Mouse (Mus musculus) thymus, postnatal 25 days (tissue): ENCODE results near the gene Card10.
A peak's percentile ranks its signal among the peaks of the same experiment; 100 is the strongest.

Source experiments
- DNase-seq: peaks from one replicate; pipeline ENCODE4 v3.0.0; 2022

Gene Card10

DNA sequence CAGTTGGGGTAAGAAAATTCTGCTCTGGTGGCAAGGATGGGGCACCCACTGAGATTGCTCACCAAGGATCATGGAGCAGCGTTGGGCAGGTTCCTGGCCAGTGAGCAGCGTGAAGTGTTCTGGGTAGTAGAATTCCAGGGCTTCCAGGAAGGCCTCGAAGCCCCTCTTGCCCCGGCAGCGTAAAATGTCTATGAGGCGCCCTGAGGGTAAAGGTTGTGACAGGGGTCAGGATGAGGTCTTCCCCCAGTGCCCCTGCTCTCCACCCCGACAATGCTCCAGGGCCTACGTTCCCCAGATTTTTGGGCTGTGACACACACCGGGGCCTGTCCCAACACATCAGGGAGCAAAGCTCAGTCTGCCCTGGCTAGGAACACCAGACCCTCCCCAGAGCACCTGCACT is 1.3 kb downstream of the Card10 start:
- DNase-seq, result no peak

DNA sequence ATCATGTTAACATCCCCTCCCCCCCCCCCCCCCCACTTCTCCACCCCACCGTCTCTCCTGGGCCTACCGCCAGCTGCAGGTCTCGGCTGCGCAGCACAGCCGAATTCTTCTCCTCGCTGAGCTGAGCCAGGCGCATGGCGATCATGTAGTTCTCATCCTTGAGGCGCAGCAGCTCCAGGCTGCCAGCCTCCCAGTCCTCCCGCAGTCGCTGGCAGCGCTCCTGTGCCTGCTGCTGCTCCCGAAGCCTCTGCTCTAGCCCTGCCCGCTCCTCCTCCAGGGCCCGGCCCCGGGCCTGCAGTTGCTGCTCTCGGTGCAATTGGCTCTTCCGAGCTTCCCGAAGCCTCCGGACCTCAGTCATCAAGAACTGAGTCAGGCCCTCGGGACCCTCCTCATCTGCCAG is 3.8 kb downstream of the Card10 start:
- no peak for DNase-seq

DNA sequence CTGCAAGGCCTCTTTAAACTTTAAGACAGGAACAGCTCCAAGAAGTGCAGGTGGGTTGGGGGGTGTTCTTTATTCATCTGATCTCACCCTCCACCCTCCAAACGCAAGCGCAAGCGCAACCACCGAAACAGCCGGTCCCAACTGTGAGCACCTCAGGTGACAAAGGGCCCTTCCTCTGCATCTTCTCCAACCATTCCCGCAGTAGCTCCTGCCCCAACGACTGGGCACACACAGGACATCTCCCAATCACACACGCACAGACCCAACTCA is 5.8 kb downstream of the Card10 start:
- DNase-seq, result peak; percentile 44

DNA sequence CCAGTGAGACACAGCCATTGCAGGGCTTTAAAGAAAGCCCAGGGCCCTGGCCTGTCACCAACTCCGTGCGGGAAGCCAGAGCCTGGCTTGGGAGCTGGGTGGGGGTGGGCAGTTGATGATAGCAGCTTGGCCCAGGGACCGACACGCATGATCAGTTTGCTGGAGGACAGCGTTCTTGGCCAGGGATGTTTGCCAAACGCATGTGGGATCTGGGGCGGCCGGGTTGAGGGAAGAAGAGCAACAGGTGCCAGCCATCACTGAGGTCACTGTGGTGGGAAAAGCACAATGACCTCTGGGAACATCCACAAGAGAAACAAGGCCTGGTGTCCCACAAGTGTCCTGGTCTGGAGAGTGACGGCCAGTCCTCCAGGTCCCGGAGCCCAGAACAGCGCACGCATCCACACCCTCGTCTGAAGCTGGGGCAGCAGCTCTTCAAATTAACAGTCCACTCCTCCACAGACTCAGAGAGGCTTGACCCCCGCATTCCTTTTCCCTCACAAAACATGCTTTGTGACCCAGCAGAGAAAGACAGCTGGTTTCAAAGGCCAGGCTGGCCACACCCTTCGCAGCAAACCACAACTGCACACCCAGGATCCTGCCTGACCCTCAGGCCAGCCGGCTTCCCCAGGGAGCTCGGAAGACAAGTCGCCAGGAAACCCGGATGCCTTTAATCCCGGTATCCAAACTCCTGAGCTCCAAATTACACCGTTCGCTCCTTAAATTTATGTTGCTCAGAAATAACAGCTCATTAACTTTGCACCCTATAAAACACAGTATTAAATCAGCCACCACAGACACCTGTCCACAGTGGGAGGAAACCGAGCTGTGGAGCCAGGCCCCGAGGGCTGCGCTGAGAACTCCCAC is 6.4 kb downstream of the Card10 start:
- no peak for DNase-seq

DNA sequence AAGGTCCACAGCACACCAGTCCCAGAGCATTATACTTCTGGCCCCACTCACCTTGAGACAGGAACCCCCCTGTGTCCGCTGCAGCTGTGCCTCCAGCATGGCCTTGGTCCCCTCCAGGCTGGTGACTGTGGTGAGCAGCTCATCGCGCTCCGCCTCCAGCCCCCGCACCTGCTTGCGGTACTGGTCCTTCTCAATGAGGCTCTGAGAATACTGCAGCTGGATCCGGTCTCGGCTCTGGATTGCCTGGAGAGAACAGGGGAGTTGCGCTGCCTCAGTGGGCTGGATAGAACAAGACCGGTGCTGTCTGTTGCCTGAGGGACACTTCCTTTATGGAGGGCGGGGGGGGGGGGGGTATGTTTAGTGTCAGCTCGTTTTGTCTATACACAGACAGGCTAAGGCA is 11.9 kb downstream of the Card10 start:
- no peak for DNase-seq

DNA sequence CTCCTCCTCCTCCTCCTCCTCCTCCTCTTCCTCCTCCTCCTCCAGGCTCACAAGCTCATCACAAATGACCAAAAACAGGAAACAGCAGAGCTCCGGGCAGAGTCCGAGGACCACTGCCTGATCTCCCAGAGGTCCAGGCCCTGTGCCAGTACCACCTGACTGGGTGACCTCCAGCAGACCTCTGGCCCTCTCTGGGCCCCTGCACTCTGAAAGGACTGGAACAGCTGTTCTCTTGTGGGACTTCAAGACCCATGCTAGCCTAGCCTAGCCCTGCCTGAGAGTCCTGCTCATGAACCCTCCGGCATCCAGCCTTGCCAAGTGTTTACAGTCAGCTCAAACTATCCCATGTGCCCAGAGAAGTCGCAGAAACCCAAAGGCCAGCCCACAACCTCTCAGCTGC is 12.4 kb downstream of the Card10 start:
- no peak for DNase-seq

DNA sequence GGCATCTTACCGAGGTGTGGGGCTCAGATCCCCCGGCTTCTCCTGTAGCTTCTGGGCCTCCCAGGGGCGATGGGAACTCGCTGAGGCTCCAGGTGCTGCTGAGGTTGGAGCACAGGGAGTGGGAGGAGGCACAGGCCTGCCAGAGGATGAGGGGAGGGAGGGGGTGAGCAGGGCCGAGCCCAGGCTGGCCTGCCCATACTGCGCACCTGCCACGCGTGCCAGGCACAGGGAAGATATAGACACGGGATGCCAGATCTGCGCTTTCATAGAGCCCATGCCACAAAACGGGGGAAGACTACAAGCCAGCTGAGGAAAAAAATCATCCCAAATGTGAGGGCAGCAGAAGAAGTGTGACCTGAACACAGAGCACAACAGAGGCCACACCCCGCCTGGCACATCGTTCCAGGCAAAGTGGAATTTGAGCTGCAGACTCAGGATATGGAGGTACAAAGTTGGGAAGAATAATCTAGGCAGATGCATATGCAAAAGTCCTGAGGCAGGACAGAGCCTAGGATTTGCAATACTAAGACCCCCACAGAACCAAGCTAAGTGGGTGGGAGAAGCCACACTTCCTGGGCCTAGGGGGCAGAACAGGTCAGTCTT is 13.0 kb downstream of the Card10 start:
- DNase-seq, result no peak

DNA sequence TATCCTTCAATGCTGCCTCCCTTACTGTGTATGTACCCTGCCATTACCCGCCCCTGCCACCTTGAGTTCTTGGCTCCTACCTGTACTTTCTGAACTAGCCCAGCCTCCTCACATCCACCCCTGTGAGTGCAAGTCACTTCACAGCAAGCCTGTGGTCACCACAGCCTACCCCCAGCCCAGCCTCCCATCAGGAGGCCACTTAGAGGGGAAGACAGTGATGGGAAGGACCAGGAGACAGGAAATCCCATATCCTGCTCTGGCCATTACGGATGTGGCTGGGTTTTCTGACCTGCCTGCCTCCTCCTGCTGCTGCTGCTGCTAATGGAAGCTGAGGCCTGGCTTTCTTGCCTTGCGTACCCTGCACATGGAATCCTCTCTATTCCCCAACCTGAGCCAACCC is 14.8 kb downstream of the Card10 start:
- DNase-seq, result no peak

DNA sequence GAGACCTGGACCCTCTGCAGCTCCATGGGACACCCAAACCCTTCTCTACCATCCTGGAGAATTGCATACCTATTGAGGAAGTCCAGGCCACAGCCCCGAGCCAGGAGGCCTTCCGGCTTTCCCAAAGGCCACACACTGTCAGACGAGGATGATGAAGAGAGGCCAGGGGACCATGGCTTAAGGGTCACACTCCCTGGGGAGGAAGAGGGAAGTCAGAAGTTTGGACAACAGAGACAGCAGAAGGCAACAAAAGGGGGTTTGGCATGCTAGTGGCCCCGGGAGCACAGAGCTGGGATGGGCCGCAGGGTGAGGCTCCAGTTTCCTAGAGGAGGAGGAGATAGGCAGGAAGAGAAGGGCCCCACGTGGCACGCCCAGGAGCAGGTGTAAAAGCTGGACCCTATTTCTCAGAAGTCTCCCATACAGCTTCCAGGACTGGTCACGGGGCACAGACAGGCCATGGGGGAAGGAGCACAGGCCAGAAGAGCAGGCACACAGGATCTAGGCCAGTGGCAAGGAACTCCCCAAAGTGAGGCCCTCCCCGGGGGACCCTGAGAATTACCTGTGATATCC is 15.5 kb downstream of the Card10 start:
- DNase-seq, result no peak

DNA sequence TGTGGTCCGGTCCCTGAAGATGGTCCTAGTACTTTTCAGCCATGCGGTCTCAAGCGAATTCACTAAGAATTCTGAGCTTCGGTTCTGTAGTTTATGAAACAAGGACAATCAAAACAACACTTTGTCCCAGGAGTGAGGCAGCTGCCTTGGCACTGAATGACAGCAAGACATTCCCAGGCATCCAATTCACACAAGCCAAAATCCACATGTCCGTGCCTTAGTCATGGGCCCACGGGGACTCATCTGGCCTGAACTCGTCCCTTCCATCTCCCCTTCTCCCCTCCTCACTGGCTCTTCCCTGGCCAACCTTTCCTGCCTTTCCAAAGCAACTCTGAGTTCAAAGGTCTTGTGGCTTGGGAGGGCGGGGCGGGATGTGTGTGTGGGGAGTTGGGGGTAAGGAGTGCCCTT is 16.4 kb downstream of the Card10 start:
- DNase-seq, result no peak

DNA sequence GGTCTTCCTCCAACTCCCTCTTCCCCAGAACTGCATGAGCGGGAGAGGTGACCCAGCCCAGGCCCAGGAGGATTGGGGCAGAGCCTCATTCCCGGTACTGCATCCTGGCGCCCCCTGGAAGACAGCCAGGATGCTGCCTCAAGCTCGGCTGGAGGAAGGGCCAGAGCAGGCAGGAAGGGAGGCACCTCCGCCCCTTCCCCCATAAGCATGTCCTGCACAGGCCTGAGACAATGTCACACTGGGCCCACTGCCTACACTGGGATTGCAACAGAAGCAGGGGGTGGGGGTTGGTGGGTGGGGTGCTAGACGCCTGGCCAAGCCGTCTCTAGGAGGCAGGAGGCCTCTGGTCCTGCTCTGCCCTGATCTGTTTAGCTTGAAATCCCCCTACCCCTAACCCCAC is 16.9 kb downstream of the Card10 start:
- DNase-seq, result no peak

DNA sequence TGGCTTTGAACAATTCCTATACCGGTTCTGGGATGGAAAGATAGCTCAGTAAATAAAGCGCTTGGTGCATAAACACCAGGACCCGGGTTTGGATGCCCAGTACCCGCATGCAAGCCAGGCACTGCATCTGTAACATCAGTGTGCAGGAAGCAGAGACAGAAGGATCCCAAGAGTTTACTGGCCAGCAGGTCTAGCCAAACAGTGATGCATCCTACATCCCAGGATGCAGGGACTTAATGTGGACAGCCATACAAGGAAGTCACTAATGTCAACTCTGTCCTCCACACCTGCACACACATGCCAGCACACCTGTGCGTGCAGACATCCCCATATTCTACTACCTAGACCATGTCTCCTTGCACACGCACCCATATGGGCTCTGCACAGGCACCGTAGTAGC is 17.6 kb downstream of the Card10 start:
- DNase-seq, result no peak

DNA sequence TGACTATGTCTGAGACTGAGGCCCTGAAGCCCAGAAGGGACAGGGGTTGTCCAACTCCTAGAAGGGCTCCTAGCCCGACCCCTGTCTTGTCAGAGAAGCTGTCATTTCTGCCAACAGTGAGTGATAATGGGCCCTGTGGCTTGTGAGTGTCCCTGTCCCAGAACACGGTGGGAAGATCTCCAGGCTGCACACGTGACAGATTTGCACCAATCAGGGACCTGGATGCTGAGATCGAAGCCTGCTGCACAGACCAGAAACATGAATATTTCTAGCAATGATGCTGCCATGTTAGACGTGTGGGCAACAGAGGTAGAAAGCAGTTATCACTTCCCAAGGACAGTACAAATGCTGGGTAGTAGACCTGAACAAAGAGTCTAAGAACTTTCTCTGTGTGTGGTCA is 18.3 kb downstream of the Card10 start:
- DNase-seq, result no peak

DNA sequence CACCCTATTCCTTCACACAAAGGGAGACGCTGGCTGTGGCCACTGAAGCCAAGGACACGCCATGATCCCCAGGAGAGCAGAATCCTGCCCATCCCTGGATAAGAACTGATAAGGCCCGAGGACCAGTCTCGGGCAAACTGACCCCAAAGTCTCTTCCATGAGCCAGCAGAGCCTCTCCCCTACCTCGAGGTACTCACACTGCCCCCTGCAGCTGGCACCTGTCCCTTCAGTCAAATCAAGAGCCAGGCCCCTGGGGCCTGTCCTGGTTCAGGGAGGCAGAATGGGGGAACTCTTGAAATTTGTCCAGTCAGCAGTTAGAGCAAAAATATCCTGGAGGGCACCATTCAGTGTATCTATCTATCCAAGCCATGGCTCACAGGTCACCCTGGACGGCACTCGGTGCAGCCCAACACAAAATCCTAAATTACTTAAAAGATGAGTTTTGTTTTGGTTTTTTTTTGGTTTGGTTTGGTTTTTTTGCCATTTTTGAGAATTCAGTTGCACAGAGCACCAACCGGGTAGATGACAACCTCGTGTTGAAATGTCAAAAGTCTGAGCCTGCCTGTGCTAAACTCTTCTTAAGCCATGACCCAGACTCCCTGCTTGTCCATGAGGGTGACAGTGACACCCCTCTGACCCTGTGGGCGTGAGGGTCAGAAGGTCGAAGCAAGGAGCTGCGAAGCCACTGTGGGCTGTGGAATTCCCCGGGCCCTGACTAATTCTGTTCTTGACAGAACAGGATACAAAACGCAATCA is 20.3 kb downstream of the Card10 start:
- no peak for DNase-seq

DNA sequence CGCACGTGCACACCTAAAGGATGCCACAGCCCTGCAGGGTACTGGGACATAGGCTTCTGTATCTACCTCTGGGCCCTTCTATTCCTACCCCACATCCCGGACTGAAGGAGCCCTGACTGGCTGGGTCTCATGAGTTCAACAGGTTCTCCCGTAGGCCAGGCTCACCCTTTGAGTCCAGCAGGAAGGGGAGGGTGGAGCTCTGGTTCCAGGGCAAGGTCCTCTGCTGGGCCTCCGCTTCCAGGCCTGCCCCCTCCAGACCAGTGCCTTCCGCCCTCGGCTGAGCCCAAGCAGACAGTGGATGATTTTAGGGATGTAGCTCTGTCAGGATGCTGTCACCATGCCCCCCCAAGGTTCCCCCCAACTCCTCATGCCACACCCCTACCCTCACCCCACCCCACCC is 21.9 kb downstream of the Card10 start:
- DNase-seq, result no peak

DNA sequence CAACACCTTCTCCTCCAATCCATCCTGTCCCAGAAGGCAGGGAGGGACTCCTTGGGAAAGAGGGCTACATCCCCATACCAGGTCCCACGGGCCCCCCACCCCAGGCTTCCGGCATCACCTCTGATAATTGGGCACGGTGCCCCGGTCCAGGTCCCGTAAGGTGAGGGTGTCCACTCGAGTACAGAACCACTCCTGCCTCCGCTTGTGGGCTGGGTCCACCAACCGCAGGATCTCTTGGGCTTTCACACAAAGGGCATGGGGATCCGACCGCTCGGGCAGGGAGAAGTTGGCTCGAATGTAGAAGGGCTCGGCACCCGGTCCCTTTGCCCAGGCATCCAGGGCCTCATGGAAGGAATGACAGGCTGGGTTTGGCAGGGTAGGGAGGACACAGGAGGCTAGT is 22.5 kb downstream of the Card10 start:
- DNase-seq, result no peak

DNA sequence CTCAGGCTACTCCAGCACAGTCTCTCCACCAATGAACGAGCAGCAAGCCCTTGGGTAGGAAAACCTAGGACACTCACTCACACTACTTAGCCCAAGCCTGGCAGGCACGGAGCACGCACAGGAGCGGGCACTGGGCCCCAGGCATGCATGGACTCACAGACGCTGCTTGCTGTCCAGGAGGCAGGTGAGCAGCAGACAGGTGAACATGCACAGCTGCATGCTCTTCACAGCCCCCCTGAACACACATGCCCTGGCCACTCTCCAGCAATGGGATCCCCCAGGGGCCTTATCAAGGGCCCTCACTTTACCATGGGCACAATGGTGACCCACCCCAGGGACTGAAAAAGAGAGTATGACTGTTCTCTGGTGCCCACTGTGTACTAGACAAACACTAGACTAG is 23.2 kb downstream of the Card10 start:
- no peak for DNase-seq

DNA sequence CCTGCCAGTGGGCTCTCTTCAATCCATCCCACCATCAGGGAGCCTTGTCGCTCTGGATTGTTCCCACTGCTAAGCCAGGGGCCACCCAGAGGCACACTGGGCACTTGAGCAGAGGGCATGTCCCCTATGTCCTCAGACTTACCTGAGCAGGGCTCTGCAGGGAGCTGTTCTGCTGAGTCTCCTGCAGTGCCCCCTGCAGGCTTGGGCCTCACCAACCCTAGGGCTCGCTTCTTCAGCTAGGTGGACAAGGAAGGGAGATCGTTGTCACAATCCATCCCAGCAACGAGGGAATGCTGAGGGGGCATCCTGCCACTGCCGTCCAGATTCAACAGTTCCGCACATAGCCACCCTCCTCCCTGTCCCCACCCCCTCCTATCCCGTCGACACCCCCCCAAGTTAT is 23.6 kb downstream of the Card10 start:
- peak; percentile 32 for DNase-seq

DNA sequence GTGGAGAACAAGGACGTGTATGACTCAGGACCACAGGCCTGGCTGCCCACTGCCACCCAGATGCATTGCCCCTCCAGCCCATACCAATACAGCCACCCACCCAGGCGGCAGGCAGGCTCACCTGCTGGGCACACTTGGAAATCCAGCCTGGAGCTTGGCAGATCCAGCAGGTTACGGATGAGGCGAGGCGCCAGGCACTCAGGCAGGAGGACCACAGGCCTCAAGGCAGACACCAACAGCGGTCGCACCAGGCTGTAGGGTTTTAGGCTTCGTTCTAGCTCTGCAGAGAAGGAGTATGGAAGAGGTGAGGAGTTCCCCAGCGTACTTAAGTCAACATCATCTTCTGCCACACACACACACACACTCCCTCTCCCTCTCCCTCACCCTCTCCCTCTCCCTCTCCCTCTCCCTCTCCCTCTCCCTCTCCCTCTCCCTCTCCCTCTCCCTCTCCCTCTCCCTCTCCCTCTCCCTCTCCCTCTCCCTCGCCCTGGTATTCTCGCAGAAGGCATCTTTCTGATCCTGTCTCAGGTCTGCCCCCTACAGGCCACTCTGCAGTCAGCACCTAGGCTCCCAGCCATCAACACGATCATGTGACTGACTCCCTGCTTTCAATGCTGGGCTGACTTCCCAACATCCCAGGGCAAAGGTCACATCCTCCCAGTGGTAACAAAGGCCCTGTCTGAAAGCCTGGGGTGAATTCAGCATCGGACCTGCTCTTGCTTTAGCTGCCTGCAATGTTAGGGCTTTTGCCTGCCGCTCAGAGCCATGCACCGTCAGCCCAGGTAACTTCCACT is 24.6 kb downstream of the Card10 start:
- DNase-seq, result peak; percentile 82

DNA sequence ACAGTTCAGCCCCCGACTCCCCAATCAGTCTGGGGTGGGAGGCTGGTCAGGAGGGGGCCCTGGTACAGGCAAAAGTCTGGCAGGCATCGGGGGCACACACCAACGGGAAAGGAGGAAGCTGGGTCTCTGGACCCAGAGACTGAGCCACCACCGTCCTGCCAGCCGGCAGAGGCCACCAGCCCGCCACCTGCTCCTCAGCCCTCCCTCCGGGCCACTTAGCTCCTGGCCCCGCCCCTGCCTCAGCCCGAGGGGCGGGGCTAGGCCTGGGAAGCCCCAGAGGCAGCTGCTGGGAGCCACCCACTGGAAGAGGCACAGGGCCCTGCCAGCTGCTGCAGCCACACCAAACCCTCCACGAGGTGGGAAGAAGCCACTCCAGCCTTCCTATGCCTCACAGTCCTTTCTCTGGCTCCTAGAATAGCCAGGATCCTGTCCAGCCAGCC is 29.5 kb downstream of the Card10 start, which contains the start of gene Mfng:
Gene Mfng, minus strand, starts transcription at position 186 of the 440 bp plus-strand sequence.
- peak; percentile 92 for DNase-seq

DNA sequence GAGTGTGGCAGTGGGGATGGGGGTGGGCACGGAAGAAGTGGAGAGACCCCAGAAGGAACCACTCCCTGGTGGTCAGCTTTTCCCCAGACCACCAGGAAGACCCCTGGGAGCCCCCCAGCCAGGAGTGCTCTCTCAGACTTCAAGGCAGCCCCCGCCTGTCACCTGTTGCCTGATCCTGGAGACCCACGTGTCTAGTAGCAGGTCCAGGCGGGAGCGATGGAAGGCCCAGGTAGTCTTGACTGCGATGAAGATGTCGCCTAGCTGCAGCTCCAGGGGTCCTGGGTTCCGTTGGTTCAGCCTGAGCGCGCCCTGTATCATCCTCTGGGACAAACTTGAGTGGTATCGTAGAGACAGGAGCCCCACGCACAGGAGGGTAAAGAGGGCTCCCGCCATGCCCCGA is 30.0 kb downstream of the Card10 start:
- no peak for DNase-seq

DNA sequence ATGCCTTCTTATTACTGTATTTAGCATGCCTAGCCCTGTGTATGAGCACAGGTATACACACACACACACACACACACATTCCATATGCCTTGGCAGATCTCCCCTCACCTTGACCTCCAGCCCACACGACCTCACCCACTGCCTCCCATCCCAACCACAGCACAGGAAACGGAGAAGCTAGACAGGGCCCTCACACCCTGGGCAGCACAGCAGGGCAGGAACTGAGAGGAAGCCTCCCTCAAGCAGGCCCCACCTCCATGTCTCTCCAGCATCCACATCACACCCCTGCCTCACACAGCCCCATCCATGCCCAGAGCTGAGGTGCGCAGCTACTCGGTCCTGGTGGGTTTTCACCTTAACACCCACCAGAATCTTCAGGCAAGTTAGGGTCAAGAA is 30.5 kb downstream of the Card10 start:
- peak; percentile 77 for DNase-seq
